Mouse (Mus musculus): ENCODE measurements around the gene Opcml. TPM values are rescaled to one million over a fixed set of nuclear protein-coding genes. Genes with fewer than 3 reads are reported as not detected.

The Opcml gene
- 1.6 and 3.6 TPM in 2 replicates for polyA plus RNA-seq (2012; rRNA removed; ENCODE audit: low replicate concordance)

DNA sequence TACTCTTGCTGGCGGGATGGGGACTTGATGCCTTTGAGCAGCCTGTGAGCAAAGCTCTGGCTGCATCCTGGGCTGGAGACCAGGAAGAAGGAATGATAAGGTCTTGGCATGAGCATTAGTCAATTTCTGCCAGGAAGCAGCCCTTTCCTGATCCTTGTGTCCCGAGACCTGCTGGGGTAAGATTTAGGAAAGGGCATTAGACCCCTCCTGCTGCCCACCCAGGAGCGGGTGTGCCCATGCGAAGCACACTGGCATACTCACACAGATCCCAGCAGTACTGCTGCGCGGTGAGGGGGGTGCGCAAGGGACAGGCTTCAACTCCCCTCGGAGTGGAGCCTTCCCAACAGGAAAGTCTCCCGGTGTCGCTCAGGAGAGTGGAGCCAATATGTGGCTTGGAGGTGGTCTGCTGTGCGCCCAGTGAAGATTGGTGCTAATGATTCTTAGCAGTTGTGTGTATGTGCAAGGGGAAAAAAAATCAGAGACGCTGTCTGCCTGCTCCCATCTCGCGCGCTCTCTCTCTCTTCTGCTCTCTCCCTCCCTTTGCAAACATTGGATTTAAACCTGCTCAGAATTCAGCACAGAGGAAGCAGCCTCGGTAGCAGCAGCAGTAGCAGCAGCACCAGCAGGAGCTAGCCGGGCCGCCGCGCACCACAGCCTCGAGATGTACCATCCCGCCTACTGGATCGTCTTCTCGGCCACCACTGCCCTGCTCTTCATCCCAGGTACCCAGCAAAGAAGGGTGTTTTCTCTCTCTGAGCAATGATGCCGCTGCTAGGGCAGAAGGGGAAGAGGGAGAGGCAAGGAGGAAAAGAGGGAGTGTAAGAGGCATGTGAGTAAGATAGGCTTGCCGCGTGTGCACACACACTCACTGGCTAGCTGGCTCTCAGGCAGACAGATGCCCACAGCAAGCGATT is at the start of gene Opcml:
Gene Opcml, plus strand, starts transcription at position 51 of the 914 bp plus-strand sequence.

